Mouse (Mus musculus): ENCODE data around the gene Eif4e1b. TPM values are rescaled to one million over a fixed set of nuclear protein-coding genes. Genes with fewer than 3 reads are reported as not detected.

The Eif4e1b gene
- polyA plus RNA-seq (2015; fragmentation: Nextera tagmentation; extraction: Ambion mirVana): not detected in 2 replicates

GRCm38 (mm10) chr13:54783698-54784097 lies at the start of gene Eif4e1b:
Gene Eif4e1b (plus strand): TSS chr13:54783998.

GRCm38 (mm10) chr13:54749864-54750411 lies 33.9 kb upstream of the Eif4e1b start, which contains the start of gene Gprin1:
Gene Gprin1 (minus strand): TSS chr13:54749874.

GRCm38 (mm10) chr13:54766192-54766768 lies 17.5 kb upstream of the Eif4e1b start, which contains the start of gene Sncb:
Gene Sncb (minus strand): TSS chr13:54766595.

GRCm38 (mm10) chr13:54788740-54789560 lies 5.2 kb downstream of the Eif4e1b start, which contains the start of gene Tspan17:
Gene Tspan17 (plus strand): TSS chr13:54789377.

Other genes starting within 250 kb of the Eif4e1b start
- gene 4833439L19Rik, start 218.6 kb upstream of the Eif4e1b start, polyA plus RNA-seq (2015; fragmentation: Nextera tagmentation; extraction: Ambion mirVana): 95.0 and 99.7 TPM in 2 replicates
- gene Arl10, start 209.0 kb upstream of the Eif4e1b start, polyA plus RNA-seq (2015; fragmentation: Nextera tagmentation; extraction: Ambion mirVana): 13.6 and 14.4 TPM in 2 replicates
- 37.0 and 40.0 TPM in 2 replicates for gene Nop16, start 193.9 kb upstream of the Eif4e1b start, polyA plus RNA-seq (2015; fragmentation: Nextera tagmentation; extraction: Ambion mirVana)
- 214 and 221 TPM in 2 replicates for gene Higd2a, start 193.8 kb upstream of the Eif4e1b start, polyA plus RNA-seq (2015; fragmentation: Nextera tagmentation; extraction: Ambion mirVana)
- 107 and 125 TPM in 2 replicates for gene Cltb, start 172.7 kb upstream of the Eif4e1b start, polyA plus RNA-seq (2015; fragmentation: Nextera tagmentation; extraction: Ambion mirVana)
- gene Faf2, start 162.2 kb upstream of the Eif4e1b start, polyA plus RNA-seq (2015; fragmentation: Nextera tagmentation; extraction: Ambion mirVana): 60.8 and 67.5 TPM in 2 replicates
- gene Rnf44, start 90.1 kb upstream of the Eif4e1b start, polyA plus RNA-seq (2015; fragmentation: Nextera tagmentation; extraction: Ambion mirVana): 54.0 and 56.8 TPM in 2 replicates
- gene Cdhr2, start 82.5 kb upstream of the Eif4e1b start, polyA plus RNA-seq (2015; fragmentation: Nextera tagmentation; extraction: Ambion mirVana): 0.02 and 0.04 TPM in 2 replicates
- gene Gprin1, start 34.1 kb upstream of the Eif4e1b start, polyA plus RNA-seq (2015; fragmentation: Nextera tagmentation; extraction: Ambion mirVana): 0.12 and 0.14 TPM in 2 replicates
- not detected in 2 replicates for gene Sncb, start 17.4 kb upstream of the Eif4e1b start, polyA plus RNA-seq (2015; fragmentation: Nextera tagmentation; extraction: Ambion mirVana)
- gene Tspan17, start 5.4 kb downstream of the Eif4e1b start, polyA plus RNA-seq (2015; fragmentation: Nextera tagmentation; extraction: Ambion mirVana): 56.1 and 56.3 TPM in 2 replicates
- gene Unc5a, start 165.4 kb downstream of the Eif4e1b start, polyA plus RNA-seq (2015; fragmentation: Nextera tagmentation; extraction: Ambion mirVana): 9.4 and 9.5 TPM in 2 replicates
- gene Hk3, start 237.4 kb downstream of the Eif4e1b start, polyA plus RNA-seq (2015; fragmentation: Nextera tagmentation; extraction: Ambion mirVana): 1.8 and 2.5 TPM in 2 replicates